Mouse (Mus musculus) C2C12 (cell line): Measurements from ENCODE around the gene Etnk1. TPM values are rescaled to one million over a fixed set of nuclear protein-coding genes. Genes with fewer than 3 reads are reported as not detected.

ENCODE experiments used
- H3K27me3 ChIP-seq: one replicate; pipeline ENCODE4 v1.6.1; 2011; ENCODE audit not compliant: control insufficient read depth, insufficient read depth, insufficient read length
- H3K36me3 ChIP-seq: one replicate; pipeline ENCODE4 v1.6.1; 2011; ENCODE audit not compliant: control insufficient read depth, insufficient read depth
- H3K4me3 ChIP-seq: one replicate; pipeline ENCODE4 v1.5.1; 2011; ENCODE audit warnings: mild to moderate bottlenecking, control low read depth; ENCODE audit not compliant: poor library complexity, insufficient read depth, severe bottlenecking
- H3K79me2 ChIP-seq: one replicate; pipeline ENCODE4 v1.6.1; 2011; ENCODE audit not compliant: control insufficient read depth, insufficient read depth
- H3K79me3 ChIP-seq: one replicate; pipeline ENCODE4 v1.6.1; 2011; ENCODE audit warnings: low read depth, control low read depth
- H3ac ChIP-seq: one replicate; pipeline ENCODE3; 2011; ENCODE audit warnings: low read depth; ENCODE audit not compliant: control insufficient read depth, insufficient read length
- CEBPB ChIP-seq: IDR thresholded peaks from one replicate; pipeline ENCODE4 v1.6.1; 2011; ENCODE audit warnings: low read depth, mild to moderate bottlenecking, control low read depth, moderate library complexity
- CTCF ChIP-seq: IDR thresholded peaks from one replicate; pipeline ENCODE4 v1.5.1; 2011; ENCODE audit not compliant: control insufficient read depth, insufficient read depth, insufficient read length
- FOSL1 ChIP-seq: IDR thresholded peaks from one replicate; pipeline ENCODE4 v1.8.0; 2011; ENCODE audit warnings: mild to moderate bottlenecking, low read length; ENCODE audit not compliant: poor library complexity, insufficient read depth, severe bottlenecking
- MAX ChIP-seq: IDR thresholded peaks from one replicate; pipeline ENCODE4 v1.6.1; 2011; ENCODE audit warnings: mild to moderate bottlenecking, control low read depth
- MYOD1 ChIP-seq: IDR thresholded peaks from one replicate; pipeline ENCODE4 v1.6.1; 2011; ENCODE audit warnings: low read depth; ENCODE audit not compliant: control insufficient read depth, insufficient read length
- MYOG ChIP-seq: IDR thresholded peaks from one replicate; pipeline ENCODE4 v1.6.1; 2011; ENCODE audit not compliant: control insufficient read depth, insufficient read length; ENCODE audit errors: extremely low read depth
- USF1 ChIP-seq: IDR thresholded peaks from one replicate; pipeline ENCODE4 v1.6.1; 2011; ENCODE audit warnings: low read depth, mild to moderate bottlenecking, control low read depth, moderate library complexity
- polyA plus RNA-seq: library from polyadenylated mRNA; unstranded; fragments of >200 nt; fragmentation: generic; extraction: Trizol; gene quantifications from one replicate; pipeline ENCODE4 v1.2.1, GENCODE M21; 2012; ENCODE audit warnings: missing spikeins

Etnk1 gene
- polyA plus RNA-seq, 1 experiment, result 9.3 TPM

DNA sequence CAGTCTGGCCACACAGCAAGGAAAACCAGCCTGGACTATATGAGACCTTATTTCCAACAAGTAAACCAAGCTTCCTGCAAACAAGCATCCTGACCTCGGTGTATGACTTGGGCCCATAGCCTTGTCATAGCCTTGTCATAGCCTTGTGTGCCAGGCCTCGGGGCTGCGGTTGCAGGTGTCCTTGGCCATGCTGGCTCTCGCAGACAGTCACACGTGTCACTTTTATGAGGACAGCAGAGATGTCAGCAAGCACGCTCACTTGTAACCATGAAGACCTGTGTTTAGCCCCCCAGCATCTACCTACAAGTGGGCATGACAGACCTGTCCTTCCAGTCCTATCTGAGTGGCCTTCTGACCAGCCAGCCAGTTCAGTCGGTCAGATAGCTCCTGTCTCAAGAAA lies 31.4 kb downstream of the Etnk1 start:
- Histone ChIP-seq H3K36me3 (peaks cover 63% of the 10 kb centered on the region), H3K79me3 (peaks cover 2% of the 10 kb centered on the region)
- TF ChIP-seq CTCF (no peak), FOSL1 (no peak), USF1 (no peak), MAX (no peak), MYOG (no peak), MYOD1 (no peak)

DNA sequence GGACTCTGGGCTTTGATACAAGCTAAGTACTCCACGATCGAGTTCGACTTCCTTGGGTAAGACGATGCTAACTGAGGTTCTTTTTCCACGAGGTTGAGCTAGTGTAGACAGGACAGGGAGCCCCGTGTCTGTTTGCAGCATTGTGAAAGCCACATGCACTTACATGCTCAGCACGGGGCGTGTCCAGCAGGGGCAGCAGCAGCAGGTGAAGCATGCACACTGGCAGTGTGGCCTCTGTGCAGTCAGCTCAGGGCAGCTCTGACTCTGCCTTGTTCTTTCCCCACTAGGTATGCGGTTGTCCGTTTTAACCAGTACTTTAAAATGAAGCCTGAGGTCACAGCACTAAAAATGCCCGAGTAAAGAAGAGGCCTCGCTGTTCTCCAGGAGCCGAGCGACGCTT lies 36.1 kb downstream of the Etnk1 start:
- H3K36me3 ChIP-seq, result peaks cover 63% of the 10 kb centered on the region

More for the DNA sequence above, 31.4 kb downstream of the Etnk1 start:
- H3K4me3 ChIP-seq, result no peak overlapping the region
- no peaks in the 10 kb centered on the region for H3K27me3 ChIP-seq
- no peak overlapping the region for H3ac ChIP-seq
- no peaks in the 10 kb centered on the region for H3K79me2 ChIP-seq

DNA sequence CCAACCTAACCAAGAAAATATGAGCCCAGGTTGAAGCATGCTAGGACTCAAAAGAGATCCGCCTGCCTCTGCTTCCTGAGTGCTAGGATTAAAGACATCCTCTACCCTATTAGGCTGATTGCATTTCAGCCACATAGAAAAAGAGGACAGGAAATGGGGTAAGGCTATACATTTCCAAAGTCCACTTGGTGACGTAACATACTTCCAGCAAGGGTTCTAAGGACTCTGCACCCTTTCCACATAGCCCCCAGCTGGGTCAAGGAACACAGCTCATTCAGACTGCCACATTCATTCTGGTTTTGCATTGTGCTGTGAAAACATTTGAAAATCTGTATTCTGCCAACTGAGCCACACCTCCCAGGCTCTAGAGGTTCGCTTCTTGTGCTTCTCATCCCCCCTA lies 41.9 kb downstream of the Etnk1 start:
- Histone ChIP-seq H3K27me3 (no peaks in the 10 kb centered on the region), H3K79me2 (no peaks in the 10 kb centered on the region), H3K79me3 (no peaks in the 10 kb centered on the region), H3ac (no peak overlapping the region), H3K36me3 (peaks cover 34% of the 10 kb centered on the region), H3K4me3 (no peak overlapping the region)
- TF ChIP-seq MYOD1 (no peak), CEBPB (no peak), USF1 (no peak), FOSL1 (no peak), MAX (no peak), CTCF (no peak), MYOG (no peak)

More for the DNA sequence above, 36.1 kb downstream of the Etnk1 start:
- H3K27me3 ChIP-seq, result no peaks in the 10 kb centered on the region
- H3K4me3 ChIP-seq, result no peak overlapping the region
- no peaks in the 10 kb centered on the region for H3K79me2 ChIP-seq
- H3K79me3 ChIP-seq, result peaks cover 2% of the 10 kb centered on the region
- no peak for TF ChIP-seq USF1
- TF ChIP-seq MAX, result no peak
- no peak for TF ChIP-seq CTCF
- no peak for TF ChIP-seq FOSL1
- TF ChIP-seq CEBPB, result no peak
- no peak for TF ChIP-seq MYOG
- TF ChIP-seq MYOD1, result no peak
- H3ac ChIP-seq, result no peak overlapping the region

DNA sequence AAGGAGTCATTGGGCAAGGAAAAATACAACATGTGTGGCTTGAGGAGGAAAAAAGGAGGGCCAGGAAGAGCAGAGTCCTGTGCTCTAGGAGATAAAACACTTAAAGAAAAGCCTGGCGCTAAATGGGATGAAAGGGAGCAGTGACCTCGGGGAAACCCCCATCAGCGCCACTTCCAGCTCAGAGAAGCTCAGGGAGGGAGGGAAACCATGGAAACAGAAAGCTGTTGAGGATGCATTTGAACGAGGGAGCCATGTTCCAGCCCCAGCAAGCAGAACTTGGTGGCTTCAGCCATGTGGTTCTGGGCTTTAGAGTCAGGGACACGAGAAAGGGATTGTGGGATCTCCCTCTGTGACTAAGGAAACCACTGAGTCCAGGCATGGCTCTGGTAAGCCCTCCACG lies 45.7 kb downstream of the Etnk1 start:
- Histone ChIP-seq H3K79me3 (no peaks in the 10 kb centered on the region), H3K79me2 (no peaks in the 10 kb centered on the region), H3K4me3 (no peak overlapping the region), H3ac (no peak overlapping the region), H3K27me3 (no peaks in the 10 kb centered on the region), H3K36me3 (peaks cover 2% of the 10 kb centered on the region)
- TF ChIP-seq MYOG (no peak), CEBPB (no peak), FOSL1 (no peak), CTCF (no peak), USF1 (no peak), MAX (no peak), MYOD1 (no peak)

DNA sequence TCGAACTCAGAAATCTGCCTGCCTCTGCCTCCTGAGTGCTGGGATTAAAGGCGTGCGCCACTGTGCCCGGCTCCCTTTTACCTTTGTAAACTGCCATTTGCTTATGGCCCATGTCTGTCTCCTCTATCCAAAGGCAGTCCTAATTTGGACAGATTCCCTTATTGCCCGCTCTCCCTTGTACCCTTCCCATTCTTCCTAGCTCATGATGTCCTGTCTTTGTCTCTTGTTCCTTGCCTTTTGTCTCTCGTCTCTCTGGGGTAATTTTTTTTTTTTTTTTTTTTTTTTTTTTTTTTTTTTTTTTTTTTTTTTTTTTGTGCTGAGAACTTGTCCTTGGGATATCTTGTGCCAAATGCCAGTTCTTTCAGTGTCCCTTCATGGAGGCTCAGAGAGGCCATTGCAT lies 46.4 kb downstream of the Etnk1 start:
- Histone ChIP-seq H3K79me2 (no peaks in the 10 kb centered on the region), H3K36me3 (no peaks in the 10 kb centered on the region), H3K4me3 (no peak overlapping the region), H3K27me3 (no peaks in the 10 kb centered on the region), H3ac (no peak overlapping the region), H3K79me3 (no peaks in the 10 kb centered on the region)
- no peak for TF ChIP-seq CTCF
- no peak for TF ChIP-seq MYOD1
- no peak for TF ChIP-seq MYOG
- no peak for TF ChIP-seq CEBPB
- TF ChIP-seq FOSL1, result no peak

DNA sequence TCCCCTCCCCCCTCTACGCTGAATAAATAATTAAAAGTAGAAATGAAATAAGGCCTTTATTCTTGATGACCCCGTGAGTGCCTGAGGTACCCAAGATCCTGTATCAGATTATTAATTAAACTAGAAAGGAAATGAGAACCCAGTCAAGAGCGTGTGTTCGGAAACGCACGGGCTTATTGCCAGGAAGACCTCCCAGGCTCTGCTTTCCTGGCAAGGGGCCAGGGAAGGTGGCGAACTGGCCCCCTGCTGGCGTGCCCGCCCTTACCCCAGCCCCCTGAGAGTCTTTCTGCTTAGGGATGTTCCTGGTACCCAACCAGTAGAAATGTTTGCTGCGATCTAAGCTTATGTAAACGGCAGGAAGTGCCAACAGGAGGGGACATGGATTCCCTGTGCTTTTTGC lies 49.2 kb downstream of the Etnk1 start:
- Histone ChIP-seq H3K36me3 (no peaks in the 10 kb centered on the region), H3K4me3 (no peak overlapping the region), H3K79me2 (no peaks in the 10 kb centered on the region), H3K27me3 (no peaks in the 10 kb centered on the region), H3ac (no peak overlapping the region), H3K79me3 (no peaks in the 10 kb centered on the region)
- TF ChIP-seq MAX (no peak), CEBPB (no peak), MYOG (no peak), MYOD1 (no peak), USF1 (no peak), CTCF (no peak), FOSL1 (no peak)
